Mouse (Mus musculus): Measurements from ENCODE around the gene Grm7. TPM values are rescaled to one million over a fixed set of nuclear protein-coding genes. Genes with fewer than 3 reads are reported as not detected.

Grm7 gene
- total and polyA plus RNA-seq, 3 experiments, result 0.16 to 0.30 (median 0.16) TPM

GRCm38 (mm10) chr6:111293505-111294001 lies 648.2 kb downstream of the Grm7 start:
- H3K27ac ChIP-seq, result no peak overlapping the region
- DNase-seq, result no peak
- 71% methylated on average over 5 of the region's 5 CpGs for WGBS

GRCm38 (mm10) chr6:111303912-111304555 lies 658.7 kb downstream of the Grm7 start:
- 67% methylated on average over 3 of the region's 3 CpGs for WGBS
- intact Hi-C loops (cut with DNase I), result no loop called here
- Histone ChIP-seq H3K4me1 (ENCODE audit: control insufficient read depth, insufficient read depth, low read length) (no peaks in the 10 kb centered on the region), H3K36me3 (ENCODE audit: control insufficient read depth, insufficient read depth, low read length) (no peaks in the 10 kb centered on the region), H3K9ac (ENCODE audit: low read depth, low read length) (no peak overlapping the region), H3K4me3 (no peak overlapping the region), H3K79me2 (replicated peaks; ENCODE audit: control insufficient read depth, insufficient read depth, low read length) (no peaks in the 10 kb centered on the region), H3K27ac (no peak overlapping the region), H3K27me3 (ENCODE audit: control insufficient read depth, insufficient read depth, low read length) (no peaks in the 10 kb centered on the region)
- DNase-seq, result no peak
- TF ChIP-seq EP300 (IDR thresholded peaks at IDR 0.05; ENCODE audit: insufficient read depth, low read depth, low read length) (no peak), POLR2A (IDR thresholded peaks at IDR 0.05; ENCODE audit: insufficient read depth, low read depth, low read length) (no peak), CTCF (IDR thresholded peaks at IDR 0.05) (no peak)

More at GRCm38 (mm10) chr6:111293505-111294001, 648.2 kb downstream of the Grm7 start:
- no peak for TF ChIP-seq CTCF (IDR thresholded peaks at IDR 0.05)
- no peak for TF ChIP-seq POLR2A (IDR thresholded peaks at IDR 0.05; ENCODE audit: insufficient read depth, low read depth, low read length)
- no peak for TF ChIP-seq EP300 (IDR thresholded peaks at IDR 0.05; ENCODE audit: insufficient read depth, low read depth, low read length)
- Histone ChIP-seq H3K36me3 (ENCODE audit: control insufficient read depth, insufficient read depth, low read length) (no peaks in the 10 kb centered on the region), H3K79me2 (replicated peaks; ENCODE audit: control insufficient read depth, insufficient read depth, low read length) (no peaks in the 10 kb centered on the region), H3K27me3 (ENCODE audit: control insufficient read depth, insufficient read depth, low read length) (no peaks in the 10 kb centered on the region), H3K4me1 (ENCODE audit: control insufficient read depth, insufficient read depth, low read length) (no peaks in the 10 kb centered on the region), H3K9ac (ENCODE audit: low read depth, low read length) (no peak overlapping the region), H3K4me3 (no peak overlapping the region)
- intact Hi-C loops (cut with DNase I), result no loop called here

- DNase-seq, result no peak
Measured at GRCm38 (mm10) chr6:111361681-111362080, 716.3 kb downstream of the Grm7 start.

GRCm38 (mm10) chr6:111368111-111368510 lies 722.7 kb downstream of the Grm7 start:
- DNase-seq, result no peak
- Histone ChIP-seq H3K4me3 (no peak overlapping the region), H3K36me3 (ENCODE audit: control insufficient read depth, insufficient read depth, low read length) (no peaks in the 10 kb centered on the region), H3K27me3 (ENCODE audit: control insufficient read depth, insufficient read depth, low read length) (no peaks in the 10 kb centered on the region), H3K4me1 (ENCODE audit: control insufficient read depth, insufficient read depth, low read length) (no peaks in the 10 kb centered on the region; the same call in 1 of the 2 replicates), H3K9ac (ENCODE audit: low read depth, low read length) (no peak overlapping the region), H3K79me2 (replicated peaks; ENCODE audit: control insufficient read depth, insufficient read depth, low read length) (no peaks in the 10 kb centered on the region), H3K27ac (no peak overlapping the region)
- intact Hi-C loops (cut with DNase I), result no loop called here
- 86% methylated on average over 3 of the region's 3 CpGs for WGBS
- TF ChIP-seq POLR2A (IDR thresholded peaks at IDR 0.05; ENCODE audit: insufficient read depth, low read depth, low read length) (no peak), CTCF (IDR thresholded peaks at IDR 0.05) (no peak), EP300 (IDR thresholded peaks at IDR 0.05; ENCODE audit: insufficient read depth, low read depth, low read length) (no peak)

More at GRCm38 (mm10) chr6:111361681-111362080, 716.3 kb downstream of the Grm7 start:
- H3K36me3 ChIP-seq (ENCODE audit: control insufficient read depth, insufficient read depth, low read length), result no peaks in the 10 kb centered on the region
- no peak overlapping the region for H3K4me3 ChIP-seq
- no peak for TF ChIP-seq EP300 (IDR thresholded peaks at IDR 0.05; ENCODE audit: insufficient read depth, low read depth, low read length)
- TF ChIP-seq POLR2A (IDR thresholded peaks at IDR 0.05; ENCODE audit: insufficient read depth, low read depth, low read length), result no peak
- TF ChIP-seq CTCF (IDR thresholded peaks at IDR 0.05), result no peak
- intact Hi-C loops (cut with DNase I), result no loop called here
- no peak overlapping the region for H3K27ac ChIP-seq
- 40% methylated on average over 1 of the region's 1 CpGs for WGBS
- no peaks in the 10 kb centered on the region for H3K4me1 ChIP-seq (ENCODE audit: control insufficient read depth, insufficient read depth, low read length)
- no peaks in the 10 kb centered on the region for H3K79me2 ChIP-seq (replicated peaks; ENCODE audit: control insufficient read depth, insufficient read depth, low read length)
- H3K27me3 ChIP-seq (ENCODE audit: control insufficient read depth, insufficient read depth, low read length), result no peaks in the 10 kb centered on the region
- no peak overlapping the region for H3K9ac ChIP-seq (ENCODE audit: low read depth, low read length)

GRCm38 (mm10) chr6:111368551-111368950 lies 723.2 kb downstream of the Grm7 start:
- H3K27ac ChIP-seq, result no peak overlapping the region
- no peaks in the 10 kb centered on the region for H3K79me2 ChIP-seq (replicated peaks; ENCODE audit: control insufficient read depth, insufficient read depth, low read length)
- TF ChIP-seq POLR2A (IDR thresholded peaks at IDR 0.05; ENCODE audit: insufficient read depth, low read depth, low read length) (no peak), EP300 (IDR thresholded peaks at IDR 0.05; ENCODE audit: insufficient read depth, low read depth, low read length) (no peak), CTCF (IDR thresholded peaks at IDR 0.05) (no peak)
- H3K9ac ChIP-seq (ENCODE audit: low read depth, low read length), result no peak overlapping the region
- intact Hi-C loops (cut with DNase I), result no loop called here
- WGBS, result 75% methylated on average over 3 of the region's 3 CpGs
- H3K4me1 ChIP-seq (ENCODE audit: control insufficient read depth, insufficient read depth, low read length), result no peaks in the 10 kb centered on the region; the same call in 1 of the 2 replicates
- DNase-seq, result no peak
- H3K4me3 ChIP-seq, result no peak overlapping the region
- no peaks in the 10 kb centered on the region for H3K36me3 ChIP-seq (ENCODE audit: control insufficient read depth, insufficient read depth, low read length)
- no peaks in the 10 kb centered on the region for H3K27me3 ChIP-seq (ENCODE audit: control insufficient read depth, insufficient read depth, low read length)

- Histone ChIP-seq H3K27me3 (ENCODE audit: control insufficient read depth, insufficient read depth, low read length) (no peaks in the 10 kb centered on the region), H3K4me1 (ENCODE audit: control insufficient read depth, insufficient read depth, low read length) (no peaks in the 10 kb centered on the region; the same call in 1 of the 2 replicates), H3K79me2 (replicated peaks; ENCODE audit: control insufficient read depth, insufficient read depth, low read length) (no peaks in the 10 kb centered on the region), H3K27ac (no peak overlapping the region), H3K4me3 (no peak overlapping the region), H3K36me3 (ENCODE audit: control insufficient read depth, insufficient read depth, low read length) (no peaks in the 10 kb centered on the region), H3K9ac (ENCODE audit: low read depth, low read length) (no peak overlapping the region)
- TF ChIP-seq CTCF (IDR thresholded peaks at IDR 0.05) (no peak), POLR2A (IDR thresholded peaks at IDR 0.05; ENCODE audit: insufficient read depth, low read depth, low read length) (no peak), EP300 (IDR thresholded peaks at IDR 0.05; ENCODE audit: insufficient read depth, low read depth, low read length) (no peak)
- 90% methylated on average over 2 of the region's 2 CpGs for WGBS
- intact Hi-C loops (cut with DNase I), result no loop called here
- no peak for DNase-seq
Measured at GRCm38 (mm10) chr6:111369013-111369412, 723.6 kb downstream of the Grm7 start.
